Mouse (Mus musculus) embryonic facial prominence, embryonic 15.5 days (tissue): Measurements from ENCODE around the gene Col13a1. TPM values are rescaled to one million over a fixed set of nuclear protein-coding genes. Genes with fewer than 3 reads are reported as not detected.

Experiments used
- ATAC-seq: fragments of 200-750 bp; cut with Nextera tagmentation; 2 replicates; pipeline ENCODE4 v1.8.0; 2017; ENCODE audit warnings: low read depth, moderate TSS enrichment; ENCODE audit not compliant: insufficient number of reproducible peaks, low FRiP score, low TSS enrichment
- H3K27ac ChIP-seq: fragments of 300-500 bp; sonication (generic); replicated peaks from 2 replicates; pipeline ENCODE4 v1.5.1; 2015; ENCODE audit warnings: mild to moderate bottlenecking, inconsistent platforms
- H3K27me3 ChIP-seq: fragments of 300-500 bp; sonication (generic); 2 replicates; pipeline ENCODE4 v1.6.1; 2015; ENCODE audit warnings: inconsistent platforms
- H3K36me3 ChIP-seq: fragments of 300-500 bp; sonication (generic); 2 replicates; pipeline ENCODE4 v1.6.1; 2015; ENCODE audit warnings: mild to moderate bottlenecking, inconsistent platforms
- H3K4me1 ChIP-seq: fragments of 300-500 bp; sonication (generic); 2 replicates; pipeline ENCODE4 v1.6.1; 2015; ENCODE audit warnings: inconsistent platforms
- H3K4me2 ChIP-seq: fragments of 300-500 bp; sonication (generic); replicated peaks from 2 replicates; pipeline ENCODE4 v1.6.1; 2015; ENCODE audit warnings: mild to moderate bottlenecking, inconsistent platforms
- H3K4me3 ChIP-seq: fragments of 300-500 bp; sonication (generic); replicated peaks from 2 replicates; pipeline ENCODE4 v1.5.1; 2015; ENCODE audit warnings: mild to moderate bottlenecking, inconsistent platforms
- H3K9ac ChIP-seq: fragments of 300-500 bp; sonication (generic); 2 replicates; pipeline ENCODE4 v1.6.1; 2015; ENCODE audit warnings: inconsistent platforms
- H3K9me3 ChIP-seq: fragments of 300-500 bp; sonication (generic); replicated peaks from 2 replicates; pipeline ENCODE4 v1.6.1; 2016; ENCODE audit warnings: inconsistent platforms
- whole genome bisulfite sequencing: fragments of 180-500 bp; shearing (Covaris S2); methylation state at CpG from one replicate; pipeline ENCODE4 v1.1.7; 2015; 5-methylcytosine and 5-hydroxymethylcytosine counted together
- polyA plus RNA-seq: library from polyadenylated mRNA; unstranded; fragments of >200 nt; fragmentation: Nextera tagmentation; extraction: Ambion mirVana; gene quantifications from 2 replicates; pipeline ENCODE4 v1.2.1, GENCODE M21; 2015

The Col13a1 gene
- polyA plus RNA-seq, 1 experiment from 2014 or later: 13.1 TPM

GRCm38 (mm10) chr10:62000216-62000615, 21.3 kb upstream of the Col13a1 start:
- Histone ChIP-seq H3K36me3 (no peaks in the 10 kb centered on the region), H3K27ac (no peak overlapping the region), H3K9ac (no peak overlapping the region), H3K27me3 (no peaks in the 10 kb centered on the region), H3K4me1 (no peaks in the 10 kb centered on the region), H3K9me3 (no peaks in the 10 kb centered on the region), H3K4me2 (no peak overlapping the region), H3K4me3 (no peak overlapping the region)
- ATAC-seq: no peak
- WGBS: 85% methylated on average over 1 of the region's 1 CpGs

- no peak overlapping the region for H3K27ac ChIP-seq
- H3K9me3 ChIP-seq: no peaks in the 10 kb centered on the region
- H3K9ac ChIP-seq: no peak overlapping the region
- H3K4me3 ChIP-seq: no peak overlapping the region
- no peaks in the 10 kb centered on the region for H3K4me1 ChIP-seq
- ATAC-seq: no peak
- 89% methylated on average over 1 of the region's 1 CpGs for WGBS
- H3K4me2 ChIP-seq: no peak overlapping the region
- no peaks in the 10 kb centered on the region for H3K27me3 ChIP-seq
- H3K36me3 ChIP-seq: no peaks in the 10 kb centered on the region
Measured at GRCm38 (mm10) chr10:61999766-62000165, 20.9 kb upstream of the Col13a1 start.

GRCm38 (mm10) chr10:61991481-61992424, 12.8 kb upstream of the Col13a1 start:
- H3K4me1 ChIP-seq: no peaks in the 10 kb centered on the region
- no peak overlapping the region for H3K4me2 ChIP-seq
- no peaks in the 10 kb centered on the region for H3K9me3 ChIP-seq
- no peaks in the 10 kb centered on the region for H3K36me3 ChIP-seq
- no peak overlapping the region for H3K27ac ChIP-seq
- no peak for ATAC-seq
- H3K9ac ChIP-seq: no peak overlapping the region
- H3K4me3 ChIP-seq: no peak overlapping the region
- H3K27me3 ChIP-seq: no peaks in the 10 kb centered on the region; the same call in 1 of the 2 replicates
- 27% methylated on average over 11 of the region's 11 CpGs for WGBS

DNA sequence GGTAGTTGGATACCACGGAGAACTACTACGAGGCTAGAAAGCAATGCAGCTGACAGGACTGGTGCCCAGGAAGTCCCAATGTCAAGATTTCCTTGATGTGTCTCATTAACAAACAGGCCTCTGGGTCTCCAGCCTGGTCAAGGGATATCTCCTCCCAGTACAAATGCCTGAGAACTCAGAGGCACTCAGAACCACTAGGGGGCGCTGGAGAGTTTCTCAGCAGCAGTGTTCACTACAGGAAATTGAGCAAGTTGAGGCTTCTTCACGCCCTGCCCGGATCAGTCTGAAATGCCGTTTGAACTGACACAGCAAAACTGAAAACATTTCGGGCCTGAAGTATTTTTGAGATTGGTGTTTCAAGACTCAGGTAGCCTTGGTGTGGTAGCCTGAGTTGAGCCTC, 1.5 kb upstream of the Col13a1 start:
- peak; percentile 63; the same call in 1 of the 2 replicates for ATAC-seq
- Histone ChIP-seq H3K27ac (no peak overlapping the region), H3K27me3 (peaks cover 55% of the 10 kb centered on the region), H3K9ac (no peak overlapping the region), H3K4me2 (no peak overlapping the region; the same call in 1 of the 2 replicates), H3K36me3 (no peaks in the 10 kb centered on the region), H3K9me3 (no peaks in the 10 kb centered on the region), H3K4me1 (peaks cover 29% of the 10 kb centered on the region), H3K4me3 (no peak overlapping the region)
- WGBS: 2% methylated on average over 7 of the region's 7 CpGs

DNA sequence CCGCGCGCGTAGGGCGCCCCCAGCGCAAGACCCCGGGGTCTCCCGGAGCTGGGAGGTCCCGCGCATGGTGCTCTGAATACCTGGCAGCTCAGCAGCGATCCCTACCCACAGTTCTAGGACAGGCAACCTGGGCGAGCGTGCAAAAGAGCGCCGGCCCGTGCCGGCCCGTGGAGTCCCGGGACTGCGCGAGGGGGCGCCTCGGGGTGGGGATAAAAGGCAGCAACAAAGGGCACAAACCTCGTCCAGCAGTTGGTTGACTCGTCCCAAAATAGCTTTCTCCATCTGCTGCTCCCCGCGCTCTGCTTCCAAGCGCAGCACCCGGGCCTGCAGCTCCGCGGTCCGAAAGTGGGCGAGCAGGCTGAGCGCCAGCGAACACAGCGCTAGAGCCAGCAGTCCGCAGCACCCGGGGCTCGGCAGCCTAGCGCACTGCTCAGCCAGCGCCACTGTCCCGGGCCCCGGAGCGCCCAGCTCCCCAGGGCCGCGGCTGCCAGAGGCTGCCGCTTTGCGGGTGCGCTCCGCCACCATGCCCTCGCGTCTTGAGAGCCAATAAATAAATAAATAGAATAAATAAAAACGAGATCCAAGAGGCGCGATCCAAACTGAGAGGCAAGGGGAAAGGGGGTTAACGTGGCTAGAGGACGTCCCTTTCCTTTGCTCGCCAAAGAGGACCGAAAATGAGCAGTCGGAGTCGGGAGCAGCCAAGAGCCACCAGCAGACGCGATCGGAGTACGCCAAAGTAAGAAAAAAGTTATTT, 619 bp downstream of the Col13a1 start:
- Histone ChIP-seq H3K36me3 (no peaks in the 10 kb centered on the region), H3K9ac (peak overlapping the region; percentile 37), H3K27ac (0 out of 2 replicates have a peak overlapping the region, but pooled peaks have one; percentile 12), H3K9me3 (no peaks in the 10 kb centered on the region), H3K4me1 (peaks cover 29% of the 10 kb centered on the region), H3K4me3 (peak overlapping the region; percentile 48), H3K27me3 (peaks cover 55% of the 10 kb centered on the region), H3K4me2 (peak overlapping the region; percentile 89)
- no peak; the same call in 1 of the 2 replicates for ATAC-seq
- under 1% methylated on average over 65 of the region's 65 CpGs for WGBS

DNA sequence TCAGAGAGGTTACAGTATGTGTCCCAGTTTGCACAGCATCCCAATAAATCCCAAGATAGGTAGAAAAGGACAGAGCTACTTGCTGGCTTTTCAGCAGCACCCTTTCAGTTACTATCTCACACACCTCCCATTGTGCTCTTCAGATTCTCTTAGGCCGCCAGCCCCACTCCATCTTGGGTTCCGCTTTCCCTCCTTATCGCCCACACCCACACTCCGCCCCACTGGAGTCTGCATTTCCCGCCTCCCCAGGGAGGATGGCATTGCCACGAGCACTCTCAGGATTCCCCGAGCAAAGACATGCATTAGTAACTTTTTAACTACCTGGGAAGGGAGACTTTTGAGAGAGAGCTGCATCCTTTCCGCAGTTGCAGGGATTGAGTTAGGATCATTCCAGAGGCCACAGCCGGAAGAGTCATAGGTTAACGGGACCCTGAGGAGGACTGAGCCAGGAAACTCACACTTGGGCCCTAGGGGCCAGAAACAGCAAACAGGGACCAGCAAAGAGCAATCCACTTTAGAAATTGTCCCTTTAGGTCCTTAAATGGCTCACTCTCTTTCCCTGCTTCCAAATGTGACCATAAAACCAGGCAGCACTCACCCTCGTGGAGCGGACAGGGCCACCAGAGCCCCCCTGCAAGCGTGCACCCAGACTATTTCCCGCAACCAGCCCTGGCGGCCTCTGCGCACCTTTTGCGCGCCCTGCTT, 1.4 kb downstream of the Col13a1 start:
- Histone ChIP-seq H3K9ac (peak overlapping the region; percentile 37), H3K27me3 (peaks cover 55% of the 10 kb centered on the region), H3K9me3 (no peaks in the 10 kb centered on the region), H3K4me3 (peak overlapping the region; percentile 48), H3K4me1 (peaks cover 29% of the 10 kb centered on the region), H3K36me3 (no peaks in the 10 kb centered on the region), H3K27ac (no peak overlapping the region), H3K4me2 (peak overlapping the region; percentile 89)
- WGBS: 8% methylated on average over 18 of the region's 18 CpGs
- ATAC-seq: no peak

- Histone ChIP-seq H3K9me3 (no peaks in the 10 kb centered on the region), H3K27ac (no peak overlapping the region), H3K4me1 (peaks cover 33% of the 10 kb centered on the region), H3K4me2 (peak overlapping the region; percentile 89), H3K36me3 (no peaks in the 10 kb centered on the region), H3K9ac (no peak overlapping the region), H3K27me3 (peaks cover 55% of the 10 kb centered on the region), H3K4me3 (peak overlapping the region; percentile 48)
- ATAC-seq: no peak
- WGBS: 20% methylated on average over 6 of the region's 6 CpGs
Measured at GRCm38 (mm10) chr10:61976987-61977386, 1.9 kb downstream of the Col13a1 start.

GRCm38 (mm10) chr10:61974581-61974980, 4.3 kb downstream of the Col13a1 start:
- WGBS: 85% methylated on average over 2 of the region's 2 CpGs
- Histone ChIP-seq H3K36me3 (no peaks in the 10 kb centered on the region), H3K27me3 (peaks cover 37% of the 10 kb centered on the region), H3K9ac (no peak overlapping the region), H3K27ac (no peak overlapping the region), H3K4me3 (no peak overlapping the region), H3K9me3 (no peaks in the 10 kb centered on the region), H3K4me1 (peaks cover 26% of the 10 kb centered on the region), H3K4me2 (no peak overlapping the region)
- no peak for ATAC-seq

GRCm38 (mm10) chr10:61972041-61972440, 6.9 kb downstream of the Col13a1 start:
- H3K27ac ChIP-seq: no peak overlapping the region
- 0 out of 2 replicates have a peak, but pooled peaks cover 5% of the 10 kb centered on the region for H3K4me1 ChIP-seq
- WGBS: 13% methylated on average over 4 of the region's 4 CpGs
- peaks cover 14% of the 10 kb centered on the region; the same call in 1 of the 2 replicates for H3K27me3 ChIP-seq
- H3K9ac ChIP-seq: no peak overlapping the region
- H3K4me2 ChIP-seq: no peak overlapping the region
- no peaks in the 10 kb centered on the region for H3K9me3 ChIP-seq
- no peak overlapping the region for H3K4me3 ChIP-seq
- no peak for ATAC-seq
- H3K36me3 ChIP-seq: no peaks in the 10 kb centered on the region

GRCm38 (mm10) chr10:61968003-61968553, 10.8 kb downstream of the Col13a1 start:
- Histone ChIP-seq H3K9ac (no peak overlapping the region), H3K4me2 (no peak overlapping the region), H3K36me3 (no peaks in the 10 kb centered on the region), H3K4me1 (peaks cover 14% of the 10 kb centered on the region), H3K27ac (no peak overlapping the region), H3K9me3 (no peaks in the 10 kb centered on the region), H3K27me3 (no peaks in the 10 kb centered on the region), H3K4me3 (no peak overlapping the region)
- WGBS: 72% methylated on average over 7 of the region's 7 CpGs
- no peak for ATAC-seq
